Mouse (Mus musculus) fat pad, adult 2 months (tissue): ENCODE measurements around the gene Mblac1.
A peak's percentile ranks its signal among the peaks of the same experiment; 100 is the strongest.

Experiments used
- DNase-seq: peaks from one replicate; pipeline ENCODE4 v3.0.0-alpha.2; 2011; ENCODE audit warnings: low read depth, low spot score; ENCODE audit errors: extremely low read depth

Gene Mblac1

GRCm38 (mm10) chr5:138193771-138194727 lies at the start of gene Mblac1:
Gene Mblac1, plus strand, starts transcription at chr5:138194314.
- DNase-seq, result no peak

GRCm38 (mm10) chr5:138154390-138154789 lies 39.7 kb upstream of the Mblac1 start:
- DNase-seq, result no peak

- DNase-seq, result peak; percentile 76
Observed at GRCm38 (mm10) chr5:138155443-138155976, 38.6 kb upstream of the Mblac1 start, which contains the start of gene Zfp113. Gene Zfp113, minus strand, starts transcription at chr5:138155744.

- no peak for DNase-seq
Observed at GRCm38 (mm10) chr5:138160224-138160762, 33.8 kb upstream of the Mblac1 start.

GRCm38 (mm10) chr5:138160842-138161665 lies 33.1 kb upstream of the Mblac1 start, which contains the start of gene Cops6:
Gene Cops6, plus strand, starts transcription at chr5:138161071.
- peak; percentile 26 for DNase-seq

- DNase-seq, result no peak
Observed at GRCm38 (mm10) chr5:138163046-138163445, 31.1 kb upstream of the Mblac1 start.

GRCm38 (mm10) chr5:138163610-138164009 lies 30.5 kb upstream of the Mblac1 start:
- no peak for DNase-seq

- DNase-seq, result no peak
Observed at GRCm38 (mm10) chr5:138165594-138165993, 28.5 kb upstream of the Mblac1 start.

GRCm38 (mm10) chr5:138170936-138171561 lies 23.1 kb upstream of the Mblac1 start:
- peak; percentile 46 for DNase-seq

GRCm38 (mm10) chr5:138171695-138172491 lies 22.2 kb upstream of the Mblac1 start, which contains the start of the genes Ap4m1 and Mcm7:
Gene Ap4m1, plus strand, starts transcription at chr5:138172002.
Gene Mcm7, minus strand, starts transcription at chr5:138172422.
- peak; percentile 91 for DNase-seq

- no peak for DNase-seq
Observed at GRCm38 (mm10) chr5:138173217-138173616, 20.9 kb upstream of the Mblac1 start.

- no peak for DNase-seq
Observed at GRCm38 (mm10) chr5:138186950-138187638, 7.0 kb upstream of the Mblac1 start, which contains the start of the genes Taf6 and Cnpy4. Gene Taf6, minus strand, starts transcription at chr5:138187451. Gene Cnpy4, plus strand, starts transcription at chr5:138187485.

GRCm38 (mm10) chr5:138187661-138188306 lies 6.3 kb upstream of the Mblac1 start:
- DNase-seq, result no peak

- DNase-seq, result no peak
Observed at GRCm38 (mm10) chr5:138194755-138195345, 736 bp downstream of the Mblac1 start.

GRCm38 (mm10) chr5:138195463-138195862 lies 1.3 kb downstream of the Mblac1 start:
- no peak for DNase-seq

GRCm38 (mm10) chr5:138199576-138199975 lies 5.5 kb downstream of the Mblac1 start:
- DNase-seq, result no peak

GRCm38 (mm10) chr5:138202086-138202485 lies 8.0 kb downstream of the Mblac1 start:
- no peak for DNase-seq

GRCm38 (mm10) chr5:138207253-138207652 lies 13.1 kb downstream of the Mblac1 start:
- no peak for DNase-seq
